Mouse (Mus musculus) cerebellum, adult 8-10 months (tissue): ENCODE results near the gene Zkscan2.

Experiments
- DNase-seq: peaks from one replicate; pipeline ENCODE4 v3.0.0; 2022

The Zkscan2 gene

DNA sequence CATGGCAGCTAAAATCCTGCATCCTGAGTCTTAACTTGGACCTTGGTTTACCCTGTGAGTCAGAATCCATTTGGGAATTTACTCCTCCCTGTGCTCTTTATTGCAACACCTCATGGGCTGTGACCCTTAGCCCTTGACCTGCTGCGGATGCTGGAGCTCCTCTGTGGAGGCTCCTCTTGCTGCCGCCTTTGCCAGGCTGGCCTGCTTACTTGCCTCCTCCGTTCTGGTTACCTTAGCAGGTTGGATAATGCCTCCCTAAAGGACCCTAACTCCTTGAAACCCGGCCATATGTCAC is 69.9 kb downstream of the Zkscan2 start:
- DNase-seq = no peak

- DNase-seq = no peak
Measured at GRCm38 (mm10) chr7:123429624-123430410, 70.4 kb downstream of the Zkscan2 start.
